Mouse (Mus musculus) hindbrain, embryonic 14.5 days (tissue): Measurements from ENCODE around the gene Sc5d. TPM values are rescaled to one million over a fixed set of nuclear protein-coding genes. Genes with fewer than 3 reads are reported as not detected.

ENCODE experiments used
- ATAC-seq: fragments of 200-750 bp; cut with Nextera tagmentation; 2 replicates; pipeline ENCODE4 v1.8.0; 2017; ENCODE audit warnings: moderate number of reproducible peaks, mild to moderate bottlenecking, moderate TSS enrichment, moderate library complexity; ENCODE audit not compliant: low FRiP score
- DNase-seq: peaks from one replicate; pipeline ENCODE4 v3.0.0-alpha.2; 2015; ENCODE audit warnings: low spot score
- H3K27ac ChIP-seq: fragments of 300-500 bp; sonication (generic); 2 replicates; pipeline ENCODE4 v1.5.1; 2014; ENCODE audit warnings: mild to moderate bottlenecking, moderate library complexity
- H3K27me3 ChIP-seq: fragments of 300-500 bp; sonication (generic); 2 replicates; pipeline ENCODE4 v1.6.1; 2014; ENCODE audit warnings: mild to moderate bottlenecking, low read length, mixed read lengths; ENCODE audit not compliant: control insufficient read depth, insufficient read depth
- H3K36me3 ChIP-seq: fragments of 300-500 bp; sonication (generic); replicated peaks from 2 replicates; pipeline ENCODE4 v1.6.1; 2014; ENCODE audit not compliant: control insufficient read depth, insufficient read depth
- H3K4me1 ChIP-seq: fragments of 300-500 bp; sonication (generic); replicated peaks from 2 replicates; pipeline ENCODE4 v1.6.1; 2014; ENCODE audit warnings: antibody characterized with exemption, low read length, mixed read lengths; ENCODE audit not compliant: control insufficient read depth, insufficient read depth
- H3K4me2 ChIP-seq: fragments of 300-500 bp; sonication (generic); replicated peaks from 2 replicates; pipeline ENCODE4 v1.6.1; 2014; ENCODE audit warnings: mild to moderate bottlenecking, moderate library complexity
- H3K4me3 ChIP-seq: fragments of 300-500 bp; sonication (generic); replicated peaks from 2 replicates; pipeline ENCODE4 v1.5.1; 2014; ENCODE audit warnings: mild to moderate bottlenecking, low read length
- H3K9ac ChIP-seq: fragments of 300-500 bp; sonication (generic); 2 replicates; pipeline ENCODE4 v1.6.1; 2014
- H3K9me3 ChIP-seq: fragments of 300-500 bp; sonication (generic); 2 replicates; pipeline ENCODE4 v1.6.1; 2016; ENCODE audit warnings: low read length; ENCODE audit not compliant: control insufficient read depth
- WGBS: fragments of 180-500 bp; shearing (Covaris S2); extraction: QIAGEN DNeasy Blood & Tissue Kit; methylation state at CpG from one replicate; pipeline ENCODE4 v1.1.7; 2014; 5-methylcytosine and 5-hydroxymethylcytosine counted together
- polyA plus RNA-seq: library from polyadenylated mRNA; unstranded; fragments of >200 nt; fragmentation: Nextera tagmentation; extraction: Ambion mirVana; gene quantifications from 2 replicates; pipeline ENCODE4 v1.2.1, GENCODE M21; 2014

The Sc5d gene
- polyA plus RNA-seq, 1 experiment from 2014 or later, result 88.1 TPM

- H3K27me3 ChIP-seq, result no peaks in the 10 kb centered on the region
- H3K36me3 ChIP-seq, result no peaks in the 10 kb centered on the region
- peak overlapping the region; percentile 11 for H3K4me2 ChIP-seq
- H3K27ac ChIP-seq, result peak overlapping the region; percentile 70
- H3K4me3 ChIP-seq, result no peak overlapping the region
- DNase-seq, result peak; percentile 96
- H3K9me3 ChIP-seq, result no peaks in the 10 kb centered on the region
- 13% methylated on average over 11 of the region's 11 CpGs for WGBS
- peak overlapping the region; percentile 11; the same call in 1 of the 2 replicates for H3K9ac ChIP-seq
- peaks cover 11% of the 10 kb centered on the region for H3K4me1 ChIP-seq
- ATAC-seq, result peak; percentile 87
These were observed 23.5 kb downstream of the Sc5d start for GRCm38 (mm10) chr9:42240583-42240992.

DNA sequence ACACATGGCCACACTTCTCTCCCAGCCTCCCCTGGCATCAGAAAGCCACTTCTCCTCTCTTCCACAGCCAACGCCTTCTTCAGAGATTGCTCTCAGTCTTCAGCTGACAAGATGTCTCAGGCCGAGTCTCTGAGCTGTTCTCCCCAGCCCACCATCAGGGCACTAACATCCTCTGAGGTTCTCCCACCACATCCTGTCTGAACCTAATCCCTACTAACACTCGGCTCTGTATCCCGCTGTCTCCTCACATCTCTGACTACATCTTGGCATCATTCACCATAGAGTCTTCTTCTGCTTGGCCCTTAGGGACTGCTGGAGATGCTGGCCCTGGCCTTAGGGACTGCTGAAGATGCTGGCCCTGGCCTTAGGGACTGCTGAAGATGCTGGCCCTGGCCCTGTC is 25.2 kb downstream of the Sc5d start:
- no peaks in the 10 kb centered on the region for H3K9me3 ChIP-seq
- no peak overlapping the region for H3K9ac ChIP-seq
- no peak for DNase-seq
- no peak overlapping the region for H3K4me2 ChIP-seq
- ATAC-seq, result no peak
- H3K4me3 ChIP-seq, result no peak overlapping the region
- WGBS, result 89% methylated on average over 4 of the region's 4 CpGs
- H3K4me1 ChIP-seq, result peaks cover 11% of the 10 kb centered on the region
- no peak overlapping the region for H3K27ac ChIP-seq
- H3K36me3 ChIP-seq, result no peaks in the 10 kb centered on the region
- no peaks in the 10 kb centered on the region for H3K27me3 ChIP-seq

DNA sequence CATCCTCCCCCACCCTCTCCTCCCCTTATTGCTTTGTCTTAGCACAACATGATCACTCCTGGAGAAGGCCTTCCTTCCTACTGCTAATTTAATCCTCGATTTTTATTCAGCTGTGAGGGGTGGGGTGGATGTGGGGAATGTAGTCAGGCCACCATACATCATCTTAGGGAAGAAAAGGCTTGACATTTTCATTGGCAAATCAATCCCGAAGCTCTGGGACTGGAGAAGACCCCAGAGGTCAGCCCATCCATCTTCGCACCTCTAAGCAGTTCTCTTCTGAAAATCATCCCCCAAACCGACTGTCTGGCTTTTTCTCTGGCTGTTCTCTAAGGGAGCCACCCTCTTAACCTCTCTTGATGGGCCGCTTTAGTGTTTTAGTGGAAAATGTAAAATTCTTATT is 32.9 kb downstream of the Sc5d start:
- no peak overlapping the region for H3K4me3 ChIP-seq
- H3K9me3 ChIP-seq, result no peaks in the 10 kb centered on the region
- DNase-seq (peak; percentile 27), ATAC-seq (no peak)
- 33% methylated on average over 5 of the region's 5 CpGs for WGBS
- H3K9ac ChIP-seq, result no peak overlapping the region
- H3K4me2 ChIP-seq, result no peak overlapping the region
- no peaks in the 10 kb centered on the region for H3K4me1 ChIP-seq
- no peaks in the 10 kb centered on the region for H3K27me3 ChIP-seq
- H3K27ac ChIP-seq, result peak overlapping the region; percentile 45; the same call in 1 of the 2 replicates
- no peaks in the 10 kb centered on the region for H3K36me3 ChIP-seq

DNA sequence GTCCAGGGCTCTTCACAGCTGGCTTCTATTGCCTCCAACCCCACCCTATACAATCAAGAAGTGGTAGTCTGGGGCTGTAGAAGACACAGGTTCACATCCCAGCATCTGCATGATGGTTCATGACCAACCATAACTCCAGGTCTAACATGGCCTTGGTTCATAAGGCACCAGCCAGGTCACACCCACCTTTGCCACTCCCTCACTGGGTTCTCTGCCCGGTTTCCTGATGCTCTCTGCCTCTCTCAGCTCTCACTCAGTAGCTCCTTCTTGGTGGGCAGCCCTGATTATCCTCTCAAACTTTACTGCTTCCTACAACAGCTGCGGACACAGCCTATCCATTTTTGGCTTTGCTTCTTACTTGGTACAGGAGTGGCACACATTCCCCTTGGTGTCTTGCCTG is 33.7 kb downstream of the Sc5d start:
- no peaks in the 10 kb centered on the region for H3K4me1 ChIP-seq
- H3K9ac ChIP-seq, result no peak overlapping the region
- no peak overlapping the region for H3K27ac ChIP-seq
- H3K9me3 ChIP-seq, result no peaks in the 10 kb centered on the region
- no peak for DNase-seq
- H3K4me2 ChIP-seq, result no peak overlapping the region
- no peaks in the 10 kb centered on the region for H3K36me3 ChIP-seq
- 83% methylated on average over 2 of the region's 2 CpGs for WGBS
- no peak overlapping the region for H3K4me3 ChIP-seq
- no peaks in the 10 kb centered on the region for H3K27me3 ChIP-seq
- no peak for ATAC-seq

DNA sequence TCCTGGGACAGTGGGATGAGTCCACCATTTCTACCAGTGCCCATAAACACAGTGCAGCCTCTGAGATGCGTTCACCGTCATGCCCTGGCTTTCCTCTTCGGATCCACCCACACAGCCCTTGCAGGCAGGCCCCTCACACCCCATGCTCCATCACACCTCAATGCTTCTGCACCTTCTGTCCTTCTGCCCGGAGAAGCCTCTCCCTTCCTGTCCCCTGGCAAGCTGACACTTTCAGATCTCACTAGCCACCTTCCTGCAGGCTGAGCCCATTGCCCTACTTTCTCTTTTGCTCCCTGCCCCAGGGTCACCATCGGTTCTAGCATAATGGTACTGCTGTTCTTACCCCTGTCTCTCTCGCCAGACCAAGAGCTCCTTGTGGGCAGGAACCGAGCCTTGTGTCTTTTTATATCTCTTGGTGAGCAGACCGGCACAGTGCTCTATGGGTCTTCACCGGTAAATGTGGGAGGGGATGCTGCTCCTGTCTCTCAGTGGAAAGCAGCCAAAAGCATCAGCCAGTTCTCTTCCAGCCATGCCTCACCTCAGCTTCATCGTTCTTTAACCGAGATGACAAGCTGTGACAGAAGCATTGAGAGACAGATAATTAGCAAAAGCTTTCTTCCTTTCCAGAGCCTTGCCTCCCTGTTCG is 34.5 kb downstream of the Sc5d start:
- WGBS, result 65% methylated on average over 12 of the region's 12 CpGs
- Histone ChIP-seq H3K9ac (no peak overlapping the region), H3K4me1 (no peaks in the 10 kb centered on the region), H3K36me3 (no peaks in the 10 kb centered on the region), H3K27me3 (no peaks in the 10 kb centered on the region), H3K4me2 (no peak overlapping the region), H3K9me3 (no peaks in the 10 kb centered on the region), H3K27ac (no peak overlapping the region), H3K4me3 (no peak overlapping the region)
- DNase-seq (no peak), ATAC-seq (no peak)

DNA sequence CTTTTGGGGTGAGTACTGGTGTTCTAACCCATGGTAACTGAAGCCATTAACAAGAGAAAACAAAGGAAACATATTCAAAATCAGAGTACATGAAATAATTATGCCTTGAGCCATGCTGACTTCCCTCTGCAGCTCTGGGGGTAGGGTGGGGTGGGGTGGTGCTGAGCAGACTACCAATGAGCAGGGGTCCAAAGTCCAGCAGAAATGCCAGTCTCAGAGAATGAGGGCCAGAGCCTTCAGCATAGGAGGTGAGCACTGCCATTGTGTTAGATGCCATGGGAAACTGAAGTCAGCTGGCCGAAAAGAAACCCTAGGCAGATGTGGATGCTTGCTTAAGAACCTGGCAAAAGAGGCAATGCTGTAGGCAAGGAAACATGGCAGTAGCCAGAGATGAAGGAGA is 36.3 kb downstream of the Sc5d start:
- WGBS, result 88% methylated on average over 1 of the region's 1 CpGs
- H3K9ac ChIP-seq, result no peak overlapping the region
- no peaks in the 10 kb centered on the region for H3K27me3 ChIP-seq

GRCm38 (mm10) chr9:42219001-42219660 is 44.9 kb downstream of the Sc5d start:
- Histone ChIP-seq H3K27ac (0 out of 2 replicates have a peak overlapping the region, but pooled peaks have one; percentile 14), H3K36me3 (no peaks in the 10 kb centered on the region), H3K4me2 (no peak overlapping the region), H3K4me3 (no peak overlapping the region), H3K27me3 (no peaks in the 10 kb centered on the region), H3K4me1 (peaks cover 10% of the 10 kb centered on the region; the same call in 1 of the 2 replicates), H3K9me3 (no peaks in the 10 kb centered on the region), H3K9ac (no peak overlapping the region)
- ATAC-seq, result no peak
- WGBS, result 60% methylated on average over 12 of the region's 12 CpGs
- no peak for DNase-seq

More for the DNA sequence above, 36.3 kb downstream of the Sc5d start:
- Histone ChIP-seq H3K27ac (no peak overlapping the region), H3K4me3 (no peak overlapping the region), H3K4me2 (no peak overlapping the region), H3K36me3 (no peaks in the 10 kb centered on the region), H3K4me1 (no peaks in the 10 kb centered on the region), H3K9me3 (no peaks in the 10 kb centered on the region)
- ATAC-seq (no peak), DNase-seq (no peak)

DNA sequence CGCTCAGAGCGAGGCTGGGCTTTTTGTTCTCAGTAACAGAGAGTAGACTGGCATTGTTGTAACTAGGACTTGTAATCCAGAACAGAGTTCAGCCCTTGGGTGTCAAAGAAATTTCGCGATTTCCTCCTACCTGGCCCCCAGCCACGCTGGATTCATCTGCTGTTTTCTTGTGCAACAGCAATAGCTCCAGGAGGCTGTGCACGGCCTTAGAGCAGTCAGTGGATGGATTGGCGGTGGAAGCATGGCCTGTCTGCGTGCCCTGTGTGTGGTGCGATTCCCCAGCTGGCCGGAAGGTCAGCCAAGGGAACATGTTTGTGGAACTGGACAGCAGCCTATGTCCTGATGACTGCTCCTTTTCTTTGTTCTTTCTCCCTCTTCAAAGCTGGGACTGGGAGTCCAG is 46.4 kb downstream of the Sc5d start:
- no peak overlapping the region for H3K9ac ChIP-seq
- H3K36me3 ChIP-seq, result no peaks in the 10 kb centered on the region
- H3K27me3 ChIP-seq, result no peaks in the 10 kb centered on the region
- no peak for ATAC-seq
- H3K4me1 ChIP-seq, result peaks cover 10% of the 10 kb centered on the region; the same call in 1 of the 2 replicates
- H3K27ac ChIP-seq, result no peak overlapping the region
- H3K4me2 ChIP-seq, result no peak overlapping the region
- H3K9me3 ChIP-seq, result no peaks in the 10 kb centered on the region
- no peak overlapping the region for H3K4me3 ChIP-seq
- WGBS, result 78% methylated on average over 10 of the region's 10 CpGs
- DNase-seq, result no peak

- WGBS, result 92% methylated on average over 1 of the region's 1 CpGs
- no peak for ATAC-seq
- no peaks in the 10 kb centered on the region for H3K36me3 ChIP-seq
- no peak overlapping the region for H3K9ac ChIP-seq
- no peaks in the 10 kb centered on the region for H3K27me3 ChIP-seq
- no peak overlapping the region for H3K4me3 ChIP-seq
- H3K4me1 ChIP-seq, result peaks cover 6% of the 10 kb centered on the region; the same call in 1 of the 2 replicates
- H3K9me3 ChIP-seq, result no peaks in the 10 kb centered on the region
- DNase-seq, result no peak
- no peak overlapping the region for H3K27ac ChIP-seq
- no peak overlapping the region for H3K4me2 ChIP-seq
These were observed 49.9 kb downstream of the Sc5d start for GRCm38 (mm10) chr9:42214116-42214515.
